Mouse (Mus musculus) WW6 (cell line): ENCODE data around the gene Brpf1.
"Not testable (repeated sequence)": the region's sequence is repeated elsewhere in the genome, so short reads cannot be mapped to it uniquely, and the experiment has no call there.

ENCODE experiments used
- DNase-seq: peaks from one replicate; pipeline ENCODE4 v3.0.0-alpha.2; 2013; ENCODE audit warnings: low read depth, low spot score

The Brpf1 gene

DNA sequence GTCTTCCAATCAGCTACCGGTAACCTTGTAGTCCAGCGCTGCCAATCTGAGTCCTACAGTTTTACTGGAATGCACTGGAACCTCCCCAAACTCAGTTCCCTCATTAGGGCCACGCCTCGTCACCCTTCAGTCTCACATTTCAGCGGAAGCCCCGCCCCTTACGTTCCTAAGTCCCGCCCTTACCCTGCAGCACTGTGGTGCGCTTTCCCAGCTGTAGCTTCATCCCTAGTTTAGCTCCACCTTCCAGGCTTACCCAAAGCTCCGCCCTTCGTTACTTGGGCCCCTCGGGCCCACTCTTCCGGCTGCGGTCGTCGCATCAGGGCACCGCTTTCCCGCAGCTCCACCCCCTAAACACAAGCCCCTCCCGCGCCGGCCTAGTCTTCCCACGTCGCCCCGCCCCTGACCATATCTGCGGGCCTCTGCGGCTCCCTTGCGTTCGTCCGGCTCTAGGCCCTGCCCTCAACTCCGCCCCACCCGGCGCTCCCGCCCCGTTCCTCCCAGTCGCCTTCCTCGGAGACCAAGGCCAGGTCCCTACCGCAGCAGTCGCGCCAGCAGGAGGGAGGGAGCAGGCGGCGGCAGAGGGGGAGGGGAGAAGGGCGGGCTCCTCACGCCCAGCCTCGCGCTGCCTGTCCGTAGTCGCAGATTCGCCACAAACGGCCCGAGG is 483 bp upstream of the Brpf1 start:
- peak; percentile 100 for DNase-seq

DNA sequence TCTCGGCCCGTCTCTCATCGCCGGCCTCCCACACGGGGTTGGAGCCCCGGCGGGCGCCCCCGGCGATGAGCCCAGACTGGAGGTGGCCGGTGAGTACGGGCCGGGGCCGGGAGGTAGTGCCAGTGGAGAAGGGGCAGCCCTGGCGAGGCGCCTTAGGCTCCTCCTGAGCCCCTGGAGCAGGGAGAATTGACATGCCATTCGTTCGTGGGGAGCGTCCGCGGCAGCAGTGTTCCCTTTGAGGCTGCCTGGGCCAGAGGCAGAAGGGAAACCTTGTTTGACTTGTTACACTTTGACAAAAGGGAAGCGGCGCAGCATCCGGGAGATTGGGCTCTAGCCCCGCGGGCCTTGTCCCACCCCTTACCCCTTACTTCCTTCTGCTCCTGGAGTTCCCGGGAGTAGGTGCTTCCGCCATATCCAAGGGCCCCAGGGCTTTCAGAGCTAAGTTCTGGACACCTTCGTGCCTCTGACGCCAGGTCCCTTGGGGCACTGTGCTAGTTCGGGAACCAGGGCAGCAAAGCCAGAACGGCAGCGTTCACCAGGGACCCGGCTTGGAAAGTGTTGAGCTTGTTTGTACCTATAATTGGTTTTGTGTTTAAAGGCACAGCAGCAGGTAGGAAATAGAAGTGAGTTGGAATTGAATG is 664 bp downstream of the Brpf1 start:
- no peak for DNase-seq

DNA sequence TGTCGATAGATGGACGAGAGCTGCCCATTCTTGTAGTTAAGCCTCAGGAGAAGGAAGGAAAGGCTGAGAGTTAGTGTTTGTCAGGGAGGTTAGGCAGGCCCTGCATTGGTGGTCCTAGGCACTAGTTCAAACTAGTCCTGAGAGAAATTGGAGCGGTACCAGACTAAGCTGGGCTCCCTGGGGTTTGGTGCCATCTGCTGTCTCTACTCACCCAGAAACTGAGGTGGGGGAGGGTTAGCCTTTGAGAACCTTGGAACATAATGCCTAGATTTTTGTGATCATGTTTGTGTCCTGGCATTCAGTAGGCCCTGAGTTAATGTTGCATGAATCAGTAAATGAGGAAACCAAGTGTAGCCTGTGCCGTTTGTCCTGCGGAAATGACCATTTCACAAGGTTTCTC is 1.2 kb downstream of the Brpf1 start:
- DNase-seq: no peak

DNA sequence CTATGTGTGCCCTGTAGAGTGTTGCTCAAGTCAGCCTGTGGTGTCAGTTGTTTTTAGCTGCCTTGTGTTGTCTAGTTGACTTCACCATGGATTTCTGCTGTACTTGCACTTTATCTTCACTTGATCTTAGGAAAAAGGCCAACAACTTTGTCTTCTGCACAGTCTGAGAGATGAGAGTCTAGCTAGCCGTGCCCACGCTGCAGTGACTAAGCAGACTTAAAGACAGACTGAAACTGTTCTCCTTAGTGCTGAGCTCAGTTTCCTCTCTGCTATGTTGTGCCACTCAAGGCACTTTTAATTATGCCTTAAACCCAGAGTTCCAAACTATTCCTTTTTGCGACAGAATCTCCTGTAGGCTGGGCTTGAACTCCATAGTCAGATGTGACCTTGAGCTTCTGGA is 9.0 kb downstream of the Brpf1 start:
- no peak for DNase-seq

DNA sequence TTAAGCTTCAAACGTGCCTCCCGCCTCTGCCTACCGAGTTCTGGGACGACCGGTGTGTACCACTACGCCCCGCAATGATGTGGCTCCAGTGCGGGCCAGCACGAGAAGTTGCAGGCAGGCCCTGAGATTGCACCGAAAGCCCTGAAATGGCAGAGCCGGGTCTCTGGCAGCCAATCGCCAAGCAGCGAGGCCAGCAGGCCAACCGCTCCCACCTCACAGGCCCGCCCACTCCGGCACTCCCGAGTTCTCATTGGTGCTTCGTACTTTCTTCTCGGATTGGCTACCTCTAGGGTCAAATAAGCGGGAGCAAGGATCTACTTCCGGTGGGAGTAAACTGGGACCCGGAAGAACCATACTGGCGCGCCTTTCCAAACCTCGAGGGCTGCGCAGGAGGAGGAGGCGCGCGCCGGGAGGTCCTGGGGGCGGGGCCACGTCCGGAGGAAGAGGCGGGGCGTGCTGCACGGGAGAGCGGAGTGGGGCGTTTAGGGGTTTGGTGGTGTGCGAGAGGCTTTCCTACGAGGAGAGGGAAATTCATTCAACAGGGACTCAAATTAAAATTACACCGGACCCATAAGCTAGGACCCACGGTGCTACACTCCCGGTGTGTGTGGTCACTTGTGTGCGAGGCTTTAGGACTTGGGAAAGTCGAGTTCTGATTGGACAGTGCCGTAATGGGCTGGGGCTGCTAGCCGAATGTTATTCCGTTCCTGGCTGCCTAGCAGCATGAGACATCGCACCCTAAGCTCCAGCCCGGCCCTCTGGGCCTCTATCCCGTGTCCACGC is 19.8 kb downstream of the Brpf1 start, which contains the start of gene Ogg1:
Gene Ogg1, plus strand, starts transcription at position 440 of the 783 bp plus-strand sequence.
- peak; percentile 99 for DNase-seq

DNA sequence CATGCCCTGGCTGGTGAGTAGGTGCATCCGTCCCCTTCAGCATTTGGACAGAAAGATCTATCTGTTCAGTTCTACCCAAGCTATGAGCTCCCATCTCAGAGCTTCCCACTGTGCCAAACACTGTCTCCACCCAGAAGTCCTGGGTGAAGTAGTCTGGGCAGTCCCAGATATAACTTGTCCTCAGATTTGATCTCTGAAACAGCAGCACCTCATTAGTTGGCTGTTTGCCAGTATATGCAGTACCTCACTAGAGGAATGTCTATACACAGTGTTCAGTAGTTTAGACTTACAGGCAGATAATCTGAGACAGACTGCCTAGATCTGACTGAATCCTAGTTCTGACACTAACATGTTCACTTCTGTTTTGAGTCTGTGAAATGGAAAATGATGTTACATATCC is 22.5 kb downstream of the Brpf1 start:
- no peak for DNase-seq

DNA sequence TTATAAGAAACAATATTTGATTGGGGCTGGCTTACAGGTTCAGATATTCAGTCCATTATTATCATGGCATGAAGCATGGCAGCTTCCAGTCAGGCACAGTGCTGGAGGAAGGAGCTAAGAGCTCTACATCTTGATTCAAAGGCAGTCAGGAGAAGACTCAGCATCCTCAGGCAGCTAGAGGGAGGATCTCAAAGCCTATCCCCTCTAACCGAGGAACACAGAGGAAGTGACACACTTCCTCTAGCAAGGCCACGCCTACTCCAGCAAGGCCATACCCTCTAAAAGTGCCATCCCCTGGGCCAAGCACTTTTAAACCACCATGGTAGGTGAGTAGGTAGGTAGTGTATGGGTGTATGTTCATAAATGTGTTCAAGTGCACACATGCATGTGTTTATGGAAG is 23.6 kb downstream of the Brpf1 start:
- DNase-seq: no peak

DNA sequence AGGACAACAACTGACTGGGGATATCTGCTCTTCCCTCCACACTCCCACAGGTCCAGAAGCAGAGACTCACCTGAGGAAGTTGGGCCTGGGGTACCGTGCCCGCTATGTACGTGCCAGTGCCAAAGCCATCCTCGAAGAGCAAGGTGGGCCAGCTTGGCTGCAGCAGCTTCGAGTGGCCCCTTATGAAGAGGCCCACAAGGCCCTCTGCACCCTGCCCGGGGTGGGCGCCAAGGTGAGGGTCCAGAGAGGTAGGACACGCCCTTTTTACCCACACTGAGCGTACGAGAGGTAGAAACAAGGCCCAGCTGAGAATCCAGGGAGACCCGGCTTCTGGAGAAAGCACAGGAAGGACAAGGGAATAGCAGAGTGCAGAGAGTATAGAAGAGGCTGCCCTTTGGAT is 24.8 kb downstream of the Brpf1 start:
- no peak for DNase-seq

DNA sequence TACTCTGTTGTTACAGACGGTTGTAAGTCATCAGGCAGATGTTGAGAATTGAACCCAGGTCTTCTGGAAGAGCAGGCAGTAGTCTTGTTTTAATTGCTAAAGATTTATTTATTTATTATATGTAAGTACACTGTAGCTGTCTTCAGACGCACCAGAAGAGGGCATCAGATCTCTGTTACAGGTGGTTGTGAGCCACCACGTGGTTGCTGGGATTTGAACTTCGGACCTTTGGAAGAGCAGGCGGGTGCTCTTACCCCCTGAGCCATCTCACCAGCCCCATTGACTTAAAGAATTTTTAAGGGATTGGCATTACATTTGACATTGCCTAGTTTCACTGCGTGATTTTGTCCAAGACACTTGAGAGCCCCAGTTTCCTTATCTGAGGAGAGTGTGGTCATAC is 25.8 kb downstream of the Brpf1 start:
- not testable (repeated sequence) for DNase-seq

DNA sequence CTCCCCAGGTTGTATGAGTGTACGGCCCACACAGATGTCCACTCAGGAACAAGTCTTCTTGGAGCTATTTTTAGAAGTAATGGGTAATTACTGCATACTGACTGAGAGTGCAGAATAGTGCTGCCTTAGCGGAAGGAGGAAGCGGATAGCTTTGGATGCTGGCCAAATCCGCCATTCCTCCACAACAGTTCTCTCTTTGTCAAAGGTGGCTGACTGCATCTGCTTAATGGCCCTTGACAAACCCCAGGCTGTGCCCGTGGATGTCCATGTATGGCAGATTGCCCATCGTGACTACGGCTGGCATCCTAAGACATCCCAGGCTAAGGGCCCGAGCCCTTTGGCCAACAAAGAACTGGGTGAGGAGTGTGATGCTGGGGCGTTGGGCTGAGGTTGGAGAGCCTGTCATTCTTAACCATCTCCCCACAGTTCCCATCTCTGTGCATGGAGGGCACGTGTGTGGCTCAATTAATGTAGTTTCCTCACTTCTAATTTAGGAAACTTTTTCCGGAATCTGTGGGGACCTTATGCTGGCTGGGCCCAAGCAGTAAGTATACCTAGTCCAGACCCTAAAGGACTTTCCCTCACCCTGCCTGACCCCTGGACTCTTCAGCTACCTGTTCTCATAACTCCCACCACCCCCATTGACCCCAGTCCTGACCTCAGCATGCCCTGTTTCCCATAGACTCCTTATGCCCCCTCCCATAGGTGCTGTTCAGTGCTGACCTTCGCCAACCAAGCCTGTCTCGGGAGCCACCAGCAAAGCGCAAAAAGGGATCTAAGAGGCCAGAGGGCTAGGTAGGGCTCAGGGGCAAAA is 26.4 kb downstream of the Brpf1 start:
- DNase-seq: no peak

DNA sequence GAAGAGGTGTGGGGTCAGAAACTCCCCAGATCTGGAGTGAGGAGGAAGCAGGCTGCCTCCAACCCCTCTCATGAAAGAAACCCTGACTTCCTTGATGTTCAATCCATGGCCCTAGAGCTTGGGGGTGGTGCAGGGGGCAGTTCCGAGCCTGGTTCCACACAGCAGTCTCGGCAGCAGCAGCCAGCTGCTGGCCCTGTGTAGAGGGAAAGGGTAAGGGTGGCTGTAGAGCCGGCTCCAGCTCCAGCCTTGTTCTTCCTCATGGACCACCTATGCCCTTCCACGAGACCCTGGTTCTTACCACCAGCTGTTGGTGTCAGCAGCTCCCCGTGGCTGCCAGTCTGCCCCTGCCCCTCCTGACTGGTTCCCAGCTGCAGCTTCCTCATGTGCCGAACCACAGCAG is 27.3 kb downstream of the Brpf1 start:
- DNase-seq: no peak

DNA sequence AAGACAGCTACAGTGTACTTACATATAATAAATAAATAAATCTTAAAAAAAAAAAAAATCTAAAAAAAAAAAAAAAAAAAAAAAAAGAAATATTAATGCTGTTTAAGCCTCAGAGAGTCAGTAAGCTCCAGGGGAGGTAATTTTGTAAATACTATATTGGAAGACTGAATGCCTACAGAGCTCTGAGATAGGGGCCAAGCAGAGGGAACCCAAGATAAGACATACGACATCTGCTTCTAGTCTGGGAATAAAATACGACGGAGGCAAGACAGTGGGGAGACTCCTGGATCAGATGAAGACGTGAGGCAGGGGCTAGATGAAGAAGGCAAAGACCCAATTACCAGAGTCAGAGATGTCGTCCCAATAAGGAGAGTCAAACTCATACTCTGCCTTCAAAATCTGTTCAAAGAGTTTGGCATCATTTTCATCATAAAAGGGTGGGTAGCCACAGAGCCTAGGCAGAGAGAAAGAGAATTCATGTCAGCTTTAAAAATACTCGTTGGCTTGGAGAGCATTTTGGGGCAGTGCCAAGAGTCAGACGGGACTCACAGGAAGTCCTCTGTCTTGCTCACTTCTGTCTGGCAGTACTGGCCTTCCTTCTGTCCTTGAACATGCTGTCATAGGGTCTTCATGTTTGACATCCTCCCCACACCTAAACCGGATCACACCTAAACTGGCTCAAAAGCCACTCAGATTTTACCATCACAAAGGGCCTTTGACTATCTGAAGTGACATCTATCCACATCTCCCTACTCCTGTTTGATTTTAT is 30.1 kb downstream of the Brpf1 start:
- DNase-seq: no peak

DNA sequence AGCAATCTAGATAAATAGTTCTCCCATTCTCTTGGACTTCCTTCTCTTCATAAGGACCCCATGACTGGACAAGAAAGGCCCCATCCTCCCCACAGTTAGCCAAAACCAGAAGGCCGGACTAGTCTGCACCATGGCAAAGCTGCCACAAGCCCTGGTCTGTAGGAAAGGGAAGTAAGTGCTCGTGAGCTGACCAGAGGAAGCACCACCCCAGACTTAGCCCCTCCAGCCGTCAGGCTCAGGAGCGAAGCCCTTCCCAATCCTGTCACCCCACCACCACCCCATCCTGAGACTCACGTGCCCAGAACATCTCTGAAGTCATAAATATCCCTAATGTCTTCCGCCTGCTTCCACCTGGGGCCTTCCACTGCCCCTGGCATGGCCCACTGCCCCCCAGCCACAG is 34.6 kb downstream of the Brpf1 start:
- DNase-seq: no peak

DNA sequence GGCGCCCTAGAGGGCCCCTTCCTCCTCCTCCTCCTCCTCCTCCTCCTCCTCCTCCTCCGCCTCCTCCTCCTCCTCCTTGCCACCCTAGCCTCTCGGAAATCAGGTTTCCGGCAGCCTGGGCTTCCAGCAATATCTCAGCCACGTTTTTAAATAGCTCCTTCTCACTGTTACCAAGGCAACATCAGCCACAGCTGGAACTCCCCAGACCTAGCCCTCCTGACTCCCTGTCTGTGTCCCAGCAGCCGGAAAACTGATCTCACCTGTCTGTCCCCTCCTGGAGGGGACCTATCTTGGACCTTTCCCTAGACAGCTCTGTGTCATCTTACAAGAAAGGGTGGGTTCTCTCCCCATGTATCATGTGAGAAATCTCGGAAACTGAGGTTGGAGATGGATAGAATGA is 35.4 kb downstream of the Brpf1 start:
- no peak for DNase-seq

DNA sequence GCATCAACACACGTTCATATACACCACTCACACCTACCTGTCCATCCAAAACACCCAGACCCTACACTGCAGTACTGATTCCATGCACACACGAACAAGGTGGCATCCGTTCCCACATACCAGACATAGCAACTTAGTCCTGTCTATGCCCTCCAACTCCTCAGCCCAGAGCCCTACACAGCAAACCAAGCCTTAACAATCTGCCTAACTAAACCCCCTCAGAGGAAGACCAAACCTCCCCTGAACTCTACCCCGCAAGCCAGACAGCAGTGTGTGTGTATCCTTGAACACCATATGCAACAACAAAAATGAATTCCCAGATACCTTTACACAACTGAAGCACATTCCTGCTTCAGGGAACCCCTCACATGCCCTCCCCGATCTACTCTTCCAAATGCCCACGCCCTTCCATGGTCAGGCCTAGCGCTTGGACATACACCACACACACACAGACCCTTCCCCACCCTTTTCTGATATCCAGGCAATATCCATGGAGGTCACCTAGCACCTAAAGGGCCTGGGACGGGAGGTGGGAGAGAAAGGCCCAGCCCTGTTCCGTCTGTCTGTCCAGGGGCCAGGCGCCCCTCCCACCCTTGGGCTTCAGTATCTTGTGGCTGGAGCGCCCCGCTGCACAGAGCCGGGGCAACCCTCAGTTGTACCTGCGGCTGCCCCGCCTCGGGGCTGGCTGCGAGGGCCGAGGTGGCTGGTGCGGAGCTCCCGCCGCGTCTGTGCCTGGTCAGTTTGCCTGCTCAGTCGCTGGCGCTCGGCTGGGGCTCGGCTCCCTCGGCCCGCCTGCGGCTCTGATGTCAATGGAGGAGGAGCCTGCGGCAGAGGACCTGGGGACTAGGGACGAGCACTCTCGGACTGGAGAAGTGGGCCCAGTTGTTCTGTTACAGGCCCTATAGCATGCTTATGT is 36.5 kb downstream of the Brpf1 start, which contains the start of gene Camk1:
Gene Camk1, minus strand, starts transcription at position 808 of the 916 bp plus-strand sequence.
- DNase-seq: no peak

DNA sequence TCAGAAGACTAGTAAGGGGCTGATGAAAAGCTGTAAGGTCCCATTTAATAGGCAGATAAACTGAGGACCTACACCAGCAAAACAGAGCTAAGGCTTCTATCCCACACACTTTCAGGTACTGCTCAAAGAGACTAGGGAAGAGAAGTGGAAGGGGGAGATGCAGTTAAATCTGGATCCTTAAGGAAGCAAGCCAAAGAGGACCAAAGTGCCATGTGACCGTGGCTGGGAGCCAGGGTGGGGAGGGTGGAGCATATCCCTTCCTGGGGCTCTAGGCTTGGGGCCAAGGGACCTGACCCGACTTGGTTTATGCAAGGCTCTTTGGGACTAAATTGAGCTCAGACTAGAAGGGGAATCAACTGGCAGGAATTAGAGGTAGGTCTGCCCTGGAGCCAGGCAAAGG is 37.4 kb downstream of the Brpf1 start:
- DNase-seq: no peak

DNA sequence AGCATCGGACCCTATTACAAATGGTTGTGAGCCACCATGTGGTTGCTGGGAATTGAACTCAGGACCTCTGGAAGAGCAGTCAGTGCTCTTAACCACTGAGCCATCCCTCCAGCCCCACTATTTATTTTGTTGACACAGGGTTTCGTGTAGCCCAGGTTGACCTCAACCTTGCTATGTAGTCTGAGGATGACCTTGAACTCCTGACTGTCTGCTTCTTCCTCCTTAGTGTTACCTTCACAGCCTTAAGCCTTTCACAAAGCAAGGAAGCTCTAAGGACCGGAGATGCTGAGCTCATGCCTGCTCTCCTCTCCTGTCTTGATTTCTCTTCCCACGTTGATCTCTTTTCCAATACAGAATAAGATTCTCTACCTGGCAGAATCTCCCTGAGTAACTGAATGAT is 40.0 kb downstream of the Brpf1 start:
- no peak for DNase-seq

DNA sequence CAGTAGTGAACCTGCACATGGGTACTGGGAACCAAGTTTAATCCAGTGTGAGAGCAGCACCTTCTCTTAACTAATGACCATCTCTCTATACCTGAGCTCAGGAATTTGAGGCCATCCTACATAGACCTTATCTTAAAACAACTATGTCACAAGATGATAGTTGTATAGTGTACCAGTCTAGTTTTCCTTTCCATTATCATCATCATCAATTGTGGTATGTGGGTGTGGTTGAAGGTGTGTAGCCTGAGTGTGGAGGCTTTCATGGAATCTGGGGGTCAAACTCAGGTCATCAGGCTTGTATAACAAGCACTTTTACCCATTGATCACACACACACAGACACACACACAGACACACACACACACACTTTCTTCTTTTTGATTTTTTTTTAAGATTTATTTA is 43.6 kb downstream of the Brpf1 start:
- DNase-seq: no peak

DNA sequence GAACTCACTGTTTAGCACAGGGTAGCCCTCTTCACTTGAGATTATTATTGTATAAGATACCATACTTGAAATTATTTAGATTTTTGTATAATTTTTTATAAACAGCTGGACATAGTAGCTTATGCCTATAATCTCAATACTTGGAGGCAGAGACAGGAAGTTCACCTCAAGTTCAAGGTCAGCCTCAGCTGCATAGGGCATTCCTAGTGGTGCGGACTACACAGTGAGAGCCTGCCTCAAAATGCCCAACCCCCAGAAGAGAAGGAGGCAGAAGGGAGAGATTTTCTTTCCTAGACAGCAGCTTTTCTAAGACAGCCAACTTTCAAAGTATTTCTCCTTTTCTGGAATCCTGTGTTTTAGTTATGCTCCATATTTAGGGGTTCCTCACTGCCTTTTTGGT is 44.2 kb downstream of the Brpf1 start:
- DNase-seq: no peak

DNA sequence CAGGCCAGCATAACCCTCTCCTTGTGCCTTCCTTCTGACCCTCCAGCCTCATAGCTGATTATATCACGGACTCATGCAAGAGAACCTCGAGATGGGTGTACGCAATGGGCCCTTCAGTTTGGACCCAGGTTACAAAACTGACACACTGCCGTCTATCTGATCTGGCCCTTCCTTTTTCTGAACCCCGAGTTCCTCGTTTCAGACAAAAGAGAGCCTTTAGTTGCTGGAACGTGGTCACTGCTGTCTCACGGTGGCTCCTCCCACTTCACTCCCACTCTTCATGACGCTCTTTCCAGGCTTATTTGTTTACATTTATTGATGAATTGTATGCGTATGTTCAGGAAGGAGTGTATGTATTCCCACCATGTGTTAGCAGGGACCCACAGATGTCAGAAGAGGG is 44.7 kb downstream of the Brpf1 start:
- no peak for DNase-seq
